Mouse (Mus musculus) CD4-positive naive resting alpha-beta T cell, adult 57 days (primary cell): ENCODE results near the gene Tmem198b. TPM values are rescaled to one million over a fixed set of nuclear protein-coding genes. Genes with fewer than 3 reads are reported as not detected.

ENCODE experiments used
- total RNA-seq: library from RNA; stranded (reverse); gene quantifications from one replicate; pipeline ENCODE4 v1.2.4, GENCODE M21; 2023

Tmem198b gene
- 7.8 TPM for total RNA-seq

DNA sequence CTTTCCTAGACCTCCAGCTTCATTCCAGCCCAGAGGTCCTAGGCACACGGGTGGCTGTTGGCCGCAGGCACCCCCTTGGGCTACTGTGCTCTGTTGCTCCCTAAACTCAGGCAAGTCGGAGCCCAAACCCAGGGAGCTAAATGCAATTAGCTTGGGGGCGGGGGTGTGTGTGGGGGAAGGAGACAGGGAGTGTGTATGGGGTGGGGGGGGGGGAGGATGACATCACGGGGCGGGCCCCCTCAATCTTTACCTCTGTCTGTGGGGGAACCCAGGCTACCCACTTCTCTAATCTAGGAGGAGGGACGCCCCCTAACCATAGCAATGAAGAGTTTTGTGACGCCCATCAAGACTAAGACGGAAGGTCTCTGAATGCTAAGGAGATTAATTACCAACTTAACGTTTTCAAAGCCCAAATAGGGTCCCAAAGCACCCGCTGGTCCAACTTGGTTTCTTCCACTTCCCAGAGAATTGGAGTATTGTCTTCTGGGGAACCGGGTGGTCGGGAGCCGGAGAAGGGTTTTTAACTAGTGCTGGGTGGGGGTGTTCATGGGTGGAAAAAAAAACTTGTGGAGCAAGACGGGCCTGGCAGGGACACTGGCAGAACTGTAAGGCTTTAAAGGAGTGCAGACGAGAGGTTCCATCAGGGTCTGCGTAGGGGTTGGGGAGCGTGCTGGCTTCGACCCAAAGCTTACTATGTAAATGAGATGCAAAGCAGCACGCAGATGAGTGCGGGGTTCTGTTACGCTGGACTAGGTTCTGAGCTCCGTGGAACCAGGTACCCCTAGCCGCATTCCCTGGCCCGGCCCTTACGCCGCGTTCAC, at the start of gene Tmem198b:
Gene Tmem198b (minus strand): TSS at position 100 of the 821 bp plus-strand sequence.

DNA sequence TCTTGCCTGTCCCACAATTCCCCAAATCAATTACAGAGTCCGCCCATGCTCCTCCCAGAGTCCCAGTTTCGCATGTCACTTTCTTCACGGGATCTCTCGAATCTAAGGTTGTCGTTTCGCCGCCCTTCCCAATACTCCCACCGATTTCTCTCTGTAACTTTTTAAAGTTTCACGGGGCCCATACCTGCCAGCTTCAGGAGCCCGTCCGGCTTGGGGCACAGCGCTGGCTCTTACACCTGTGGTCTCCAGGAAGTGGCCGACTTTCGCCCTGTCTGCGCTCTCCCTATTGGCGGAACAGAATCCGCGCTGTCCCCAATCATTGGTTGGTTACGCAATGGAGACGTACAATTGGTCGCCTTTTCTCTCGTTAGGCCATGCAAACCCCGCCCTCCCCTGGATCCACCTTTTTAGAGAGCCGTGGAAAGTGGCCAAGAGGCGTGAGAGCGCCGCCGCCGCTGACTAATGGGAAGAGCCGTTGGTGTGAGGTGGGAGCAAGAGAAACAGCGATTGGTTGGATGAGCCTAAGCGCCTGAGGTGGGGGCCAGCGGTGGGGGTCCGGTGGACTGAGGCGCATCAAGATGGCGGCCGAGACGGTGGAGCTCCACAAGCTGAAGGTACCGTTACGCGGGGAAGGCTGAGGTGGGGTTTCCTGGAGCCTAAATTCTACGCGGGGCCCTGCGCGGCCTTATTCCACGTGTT, 17.3 kb upstream of the Tmem198b start, which contains the start of gene Ormdl2:
Gene Ormdl2 (minus strand): TSS at position 288 of the 699 bp plus-strand sequence.

DNA sequence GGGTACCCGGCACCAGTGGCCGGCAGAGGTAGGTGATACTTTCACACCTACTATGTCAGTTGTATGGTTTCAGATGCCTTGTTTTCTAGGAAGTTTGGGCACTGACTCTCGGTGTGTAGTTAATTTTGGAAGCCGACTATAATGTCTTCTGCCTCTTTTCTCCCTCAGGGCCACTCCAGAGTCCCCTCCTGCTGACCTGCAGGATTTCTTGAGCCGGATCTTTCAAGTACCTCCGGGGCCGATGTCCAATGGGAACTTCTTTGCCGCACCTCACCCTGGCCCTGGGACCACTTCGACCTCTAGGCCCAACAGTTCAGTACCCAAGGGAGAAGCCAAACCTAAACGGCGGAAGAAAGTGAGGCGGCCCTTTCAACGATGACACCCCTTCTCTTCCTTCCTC, 12.9 kb upstream of the Tmem198b start, which contains the start of gene Sarnp:
Gene Sarnp (plus strand): TSS at position 301 of the 400 bp plus-strand sequence.

DNA sequence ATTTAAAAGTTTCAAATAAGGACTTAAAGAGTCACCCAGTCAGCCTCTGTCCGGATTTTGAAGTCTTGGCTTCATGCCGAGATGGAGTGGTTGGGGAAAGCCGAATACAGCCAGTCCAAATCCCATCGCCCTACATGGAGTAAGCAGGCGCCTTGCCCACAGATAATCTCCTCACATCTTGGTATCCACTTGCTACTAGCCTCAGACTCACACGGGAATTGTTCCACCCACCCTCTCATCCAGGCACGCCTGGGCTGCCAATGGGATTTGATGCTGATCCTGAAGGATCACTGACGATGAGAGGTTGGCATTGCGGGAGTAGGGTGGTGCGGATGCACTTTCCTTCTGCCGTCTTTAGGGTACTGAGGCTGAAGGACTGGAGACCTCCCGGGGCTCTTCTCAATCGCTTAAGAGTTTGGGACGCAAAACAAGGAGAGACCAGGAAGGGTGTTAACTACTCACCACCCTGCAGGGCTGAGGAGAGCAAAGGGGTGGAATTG, 349 bp downstream of the Tmem198b start, which contains the start of gene Dnajc14:
Gene Dnajc14 (plus strand): TSS at position 292 of the 500 bp plus-strand sequence.

DNA sequence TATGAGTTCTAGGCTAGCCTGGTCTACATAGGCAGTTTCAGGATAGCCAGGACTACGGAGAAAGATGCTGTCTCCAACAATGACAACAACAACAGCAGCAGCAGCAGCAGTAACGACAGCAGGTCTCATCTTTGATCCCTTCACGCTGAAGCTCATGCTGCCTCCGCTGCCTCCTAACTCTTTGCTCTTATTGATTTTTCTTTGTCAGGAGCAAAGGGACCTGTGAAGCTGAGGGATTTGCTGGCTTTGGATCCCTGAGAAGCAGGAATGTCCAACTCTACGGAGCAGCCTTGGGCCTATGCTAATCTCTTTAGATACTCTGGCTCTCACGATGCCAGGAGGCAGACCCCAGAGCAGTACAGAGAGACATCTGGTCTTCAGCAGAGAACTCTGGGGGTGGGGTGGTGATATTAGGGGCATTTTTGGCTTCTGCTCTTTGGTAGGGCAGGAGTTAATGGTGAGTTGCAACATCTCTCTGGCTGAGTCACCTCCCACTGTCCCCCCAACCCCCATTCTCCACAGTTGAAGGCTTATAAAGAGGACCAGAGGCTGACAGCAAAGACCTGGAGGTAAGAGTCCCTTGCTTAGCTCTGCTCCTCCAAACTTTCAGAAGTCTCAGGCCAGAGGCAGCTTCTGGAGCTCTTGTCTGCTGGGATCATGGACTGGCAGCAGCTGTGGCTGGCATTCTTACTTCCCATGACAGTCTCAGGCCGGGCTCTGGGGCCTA, 13.6 kb downstream of the Tmem198b start, which contains the start of gene Mmp19:
Gene Mmp19 (plus strand): TSS at position 513 of the 727 bp plus-strand sequence.

Other genes starting within 250 kb of the Tmem198b start
- 68.6 TPM for gene Pa2g4, start 238.4 kb downstream of the Tmem198b start, total RNA-seq
- 1.3 TPM for gene Erbb3, start 214.7 kb downstream of the Tmem198b start, total RNA-seq
- gene Rps26, start 177.6 kb downstream of the Tmem198b start, total RNA-seq = 1,438 TPM
- gene Ikzf4, start 158.4 kb downstream of the Tmem198b start, total RNA-seq = 7.3 TPM
- 12.7 TPM for gene Suox, start 130.3 kb downstream of the Tmem198b start, total RNA-seq
- 33.4 TPM for gene Rab5b, start 108.1 kb downstream of the Tmem198b start, total RNA-seq
- gene Pmel, start 100.2 kb downstream of the Tmem198b start, total RNA-seq = 0.53 TPM
- 33.1 TPM for gene Cdk2, start 99.3 kb downstream of the Tmem198b start, total RNA-seq
- gene Dgka, start 59.5 kb downstream of the Tmem198b start, total RNA-seq = 936 TPM
- gene Pym1, start 56.5 kb downstream of the Tmem198b start, total RNA-seq = 69.8 TPM
- 0.83 TPM for gene Mmp19, start 13.5 kb downstream of the Tmem198b start, total RNA-seq
- gene Dnajc14, start 308 bp downstream of the Tmem198b start, total RNA-seq = 64.0 TPM
- gene Sarnp, start 13.0 kb upstream of the Tmem198b start, total RNA-seq = 42.1 TPM
- 16.0 TPM for gene Ormdl2, start 17.3 kb upstream of the Tmem198b start, total RNA-seq
- gene Gdf11, start 87.3 kb upstream of the Tmem198b start, total RNA-seq = 11.5 TPM
- 2.3 TPM for gene Cd63, start 96.6 kb upstream of the Tmem198b start, total RNA-seq
- gene Rdh5, start 118.5 kb upstream of the Tmem198b start, total RNA-seq = 12.7 TPM
- gene Bloc1s1, start 119.7 kb upstream of the Tmem198b start, total RNA-seq = 54.9 TPM
- 8.2 TPM for gene Itga7, start 129.4 kb upstream of the Tmem198b start, total RNA-seq
- not detected for gene Mettl7b, start 156.6 kb upstream of the Tmem198b start, total RNA-seq
- 2.8 TPM for gene Olfr9, start 185.1 kb upstream of the Tmem198b start, total RNA-seq
- not detected for gene Olfr763, start 206.4 kb upstream of the Tmem198b start, total RNA-seq
- gene Olfr764-ps1, start 235.5 kb upstream of the Tmem198b start, total RNA-seq = not detected
- not detected for gene Olfr765, start 245.6 kb upstream of the Tmem198b start, total RNA-seq